In genomic region chr6:43272597-43272996, GRCm38 (mm10) we compare ENCODE assay signal across 17 mouse cellular contexts. TPM values are rescaled to one million over a fixed set of nuclear protein-coding genes. Genes with fewer than 3 reads are reported as not detected.
DNase-seq lines count a peak whose midpoint lies in the region; ATAC-seq and TF ChIP-seq lines count a peak whose summit lies in the region.
"Had no signal": no experiment of that assay in that cellular context is flagged by ENCODE, and none has a peak within 500 bp of the region (broad histone marks: within the 10 kb centered on the region; RNA-seq: fewer than 3 reads in every experiment).

No protein-coding gene starts in this region.

- 0 out of 2 replicates have a peak overlapping the region, but pooled peaks have one; percentile 29 for H3K27ac ChIP-seq in liver, postnatal 0 days (ENCODE audit: low read depth)
- no peak overlapping the region for H3K27ac ChIP-seq in liver, embryonic 12.5 days
- H3K27ac ChIP-seq in hindbrain, embryonic 12.5 days: no peak overlapping the region
- H3K27ac ChIP-seq: hindbrain, postnatal 0 days; midbrain, embryonic 12.5 days had no signal

- no peak overlapping the region for H3K4me2 ChIP-seq in liver, postnatal 0 days (ENCODE audit: low read depth, low read length)
- no peak overlapping the region for H3K4me2 ChIP-seq in liver, embryonic 12.5 days
- no peak overlapping the region for H3K4me2 ChIP-seq in hindbrain, embryonic 12.5 days (replicated peaks)
- H3K4me2 ChIP-seq: midbrain, embryonic 12.5 days had no signal

- DNase-seq in adrenal gland, adult 2 months: peak; percentile 11
- no peak for DNase-seq in adrenal gland, adult 18-20 months (ENCODE audit: low spot score in 2 of 2)
- no peak for DNase-seq in liver, postnatal 0 days
- peak; percentile 26 for DNase-seq in heart, postnatal 4 days
- peak; percentile 38 for DNase-seq in lung, postnatal 36 days
- DNase-seq in embryo, embryonic 10.5 days (ENCODE audit: low spot score): no peak
- DNase-seq: cerebellum, postnatal 36 days; gastrocnemius, postnatal 10 days; thymus, postnatal 25 days had no signal

- no peak overlapping the region for H3K4me3 ChIP-seq in liver, postnatal 0 days (ENCODE audit: low read depth, low read length)
- H3K4me3 ChIP-seq in liver, embryonic 12.5 days: no peak overlapping the region
- no peak overlapping the region for H3K4me3 ChIP-seq in hindbrain, embryonic 12.5 days
- H3K4me3 ChIP-seq: midbrain, embryonic 12.5 days had no signal

- peaks cover 14% of the 10 kb centered on the region; the same call in 1 of the 2 replicates for H3K36me3 ChIP-seq in liver, postnatal 0 days (replicated peaks; ENCODE audit: insufficient read depth, low read length)
- H3K36me3 ChIP-seq in liver, embryonic 12.5 days: no peaks in the 10 kb centered on the region; the same call in 1 of the 2 replicates
- H3K36me3 ChIP-seq in hindbrain, embryonic 12.5 days: no peaks in the 10 kb centered on the region
- H3K36me3 ChIP-seq: midbrain, embryonic 12.5 days had no signal

- ATAC-seq in liver, postnatal 0 days: 0 out of 2 replicates have a peak, but pooled peaks have one; percentile 49
- ATAC-seq in liver, embryonic 12.5 days: no peak
- no peak for ATAC-seq in hindbrain, embryonic 12.5 days (ENCODE audit: low FRiP score)
- ATAC-seq: hindbrain, postnatal 0 days had no signal

- H3K9me3 ChIP-seq in liver, postnatal 0 days (ENCODE audit: low read length): no peaks in the 10 kb centered on the region
- no peaks in the 10 kb centered on the region for H3K9me3 ChIP-seq in liver, embryonic 12.5 days (replicated peaks)
- H3K9me3 ChIP-seq in hindbrain, embryonic 12.5 days (replicated peaks): no peaks in the 10 kb centered on the region
- H3K9me3 ChIP-seq: midbrain, embryonic 12.5 days had no signal

- TF ChIP-seq CTCF in liver, postnatal 0 days (IDR thresholded peaks at IDR 0.05; ENCODE audit: low read depth): no peak

- H3K4me1 ChIP-seq in liver, postnatal 0 days (ENCODE audit: insufficient read depth): no peaks in the 10 kb centered on the region
- H3K4me1 ChIP-seq in liver, embryonic 12.5 days: no peaks in the 10 kb centered on the region
- no peaks in the 10 kb centered on the region for H3K4me1 ChIP-seq in hindbrain, embryonic 12.5 days
- H3K4me1 ChIP-seq: midbrain, embryonic 12.5 days had no signal

- no peak for TF ChIP-seq EP300 in liver, postnatal 0 days (IDR thresholded peaks at IDR 0.05; ENCODE audit: low read depth)

- H3K9ac ChIP-seq in liver, postnatal 0 days (replicated peaks): no peak overlapping the region
- no peak overlapping the region for H3K9ac ChIP-seq in liver, embryonic 12.5 days
- H3K9ac ChIP-seq in hindbrain, embryonic 12.5 days: no peak overlapping the region
- H3K9ac ChIP-seq: midbrain, embryonic 12.5 days had no signal

- no peaks in the 10 kb centered on the region for H3K27me3 ChIP-seq in liver, postnatal 0 days (ENCODE audit: insufficient read depth, low read length)
- no peaks in the 10 kb centered on the region for H3K27me3 ChIP-seq in liver, embryonic 12.5 days (replicated peaks)
- peaks cover 1% of the 10 kb centered on the region; the same call in 1 of the 2 replicates for H3K27me3 ChIP-seq in hindbrain, embryonic 12.5 days
- H3K27me3 ChIP-seq: midbrain, embryonic 12.5 days had no signal

RNA-seq across cellular contexts. Expression of gene Arhgef5, which starts 7.2 kb away (rescaled TPM):
- 10 to 100 TPM; 17.0 to 18.2 TPM for total RNA-seq in adrenal gland, adult 2 months (2021)
- 6.7 and 7.8 TPM in 2 replicates for polyA plus RNA-seq in adrenal gland, adult 2 months (2012; rRNA removed)
- total RNA-seq in adrenal gland, adult 18-20 months (2021): 10 to 100 TPM; 15.7 to 19.4 TPM
- 2.6 and 3.1 TPM in 2 replicates for polyA plus RNA-seq in liver, postnatal 0 days (2015; fragmentation: Nextera tagmentation; extraction: Ambion mirVana)
- 2.3 and 2.5 TPM in 2 replicates for polyA plus RNA-seq in liver, embryonic 12.5 days (2016; fragmentation: Nextera tagmentation; extraction: Ambion mirVana)
- 10 to 100 TPM; 18.8 to 19.2 TPM for total RNA-seq in heart, postnatal 4 days (2021)
- polyA plus RNA-seq in hindbrain, embryonic 12.5 days (2016; fragmentation: Nextera tagmentation; extraction: Ambion mirVana): 5.2 and 6.6 TPM in 2 replicates

RNA-seq across cellular contexts. Expression of gene Nobox, which starts 36.8 kb away (rescaled TPM):
- total RNA-seq in adrenal gland, adult 2 months (2021): not detected
- 0.11 TPM in 1 of 2 replicates, not detected in the other for polyA plus RNA-seq in adrenal gland, adult 2 months (2012; rRNA removed)
- total RNA-seq in adrenal gland, adult 18-20 months (2021): not detected
- polyA plus RNA-seq in liver, postnatal 0 days (2015; fragmentation: Nextera tagmentation; extraction: Ambion mirVana): not detected in 2 replicates
- polyA plus RNA-seq in liver, embryonic 12.5 days (2016; fragmentation: Nextera tagmentation; extraction: Ambion mirVana): 0.17 TPM in 1 of 2 replicates, not detected in the other
- total RNA-seq in heart, postnatal 4 days (2021): not detected
- not detected in 2 replicates for polyA plus RNA-seq in hindbrain, embryonic 12.5 days (2016; fragmentation: Nextera tagmentation; extraction: Ambion mirVana)
- total RNA-seq: gastrocnemius, postnatal 10 days; hindbrain, postnatal 0 days; layer of hippocampus, postnatal 14 days had no signal
- polyA plus RNA-seq: brain, embryonic 14.5 days; hindbrain, postnatal 0 days; midbrain, embryonic 12.5 days; neural tube, embryonic 11.5 days had no signal

RNA-seq across cellular contexts. Expression of gene Olfr47, which starts 41.3 kb away (rescaled TPM):
- total RNA-seq in adrenal gland, adult 2 months (2021): not detected
- polyA plus RNA-seq in adrenal gland, adult 2 months (2012; rRNA removed): not detected in 2 replicates
- total RNA-seq in adrenal gland, adult 18-20 months (2021): not detected
- polyA plus RNA-seq in liver, postnatal 0 days (2015; fragmentation: Nextera tagmentation; extraction: Ambion mirVana): not detected in 2 replicates
- not detected in 2 replicates for polyA plus RNA-seq in liver, embryonic 12.5 days (2016; fragmentation: Nextera tagmentation; extraction: Ambion mirVana)
- not detected for total RNA-seq in heart, postnatal 4 days (2021)
- polyA plus RNA-seq in hindbrain, embryonic 12.5 days (2016; fragmentation: Nextera tagmentation; extraction: Ambion mirVana): not detected in 2 replicates
- total RNA-seq: gastrocnemius, postnatal 10 days; hindbrain, postnatal 0 days; layer of hippocampus, postnatal 14 days had no signal
- polyA plus RNA-seq: brain, embryonic 14.5 days; hindbrain, postnatal 0 days; limb, embryonic 14.5 days; midbrain, embryonic 12.5 days; neural tube, embryonic 11.5 days had no signal

RNA-seq across cellular contexts. Expression of gene Olfr434, which starts 59.8 kb away (rescaled TPM):
- total RNA-seq in adrenal gland, adult 2 months (2021): not detected
- not detected in 2 replicates for polyA plus RNA-seq in adrenal gland, adult 2 months (2012; rRNA removed)
- total RNA-seq in adrenal gland, adult 18-20 months (2021): not detected
- polyA plus RNA-seq in liver, postnatal 0 days (2015; fragmentation: Nextera tagmentation; extraction: Ambion mirVana): not detected in 2 replicates
- polyA plus RNA-seq in liver, embryonic 12.5 days (2016; fragmentation: Nextera tagmentation; extraction: Ambion mirVana): not detected in 2 replicates
- total RNA-seq in heart, postnatal 4 days (2021): not detected
- polyA plus RNA-seq in hindbrain, embryonic 12.5 days (2016; fragmentation: Nextera tagmentation; extraction: Ambion mirVana): not detected in 2 replicates
- total RNA-seq: gastrocnemius, postnatal 10 days; hindbrain, postnatal 0 days; layer of hippocampus, postnatal 14 days had no signal
- polyA plus RNA-seq: brain, embryonic 14.5 days; hindbrain, postnatal 0 days; limb, embryonic 14.5 days; midbrain, embryonic 12.5 days; neural tube, embryonic 11.5 days had no signal

Comparison
In these comparisons a context has a peak if more than half of its experiments do, and no peak if none do; other contexts are left out.
1. DNase-seq: peak in adrenal gland, adult 2 months (single experiment), heart, postnatal 4 days (single experiment) and lung, postnatal 36 days (single experiment); none in adrenal gland, adult 18-20 months (0 of 2), liver, postnatal 0 days (single experiment) and embryo, embryonic 10.5 days (single experiment).